Comparison of ENCODE assay signal across 8 mouse cellular contexts in the genomic region with DNA sequence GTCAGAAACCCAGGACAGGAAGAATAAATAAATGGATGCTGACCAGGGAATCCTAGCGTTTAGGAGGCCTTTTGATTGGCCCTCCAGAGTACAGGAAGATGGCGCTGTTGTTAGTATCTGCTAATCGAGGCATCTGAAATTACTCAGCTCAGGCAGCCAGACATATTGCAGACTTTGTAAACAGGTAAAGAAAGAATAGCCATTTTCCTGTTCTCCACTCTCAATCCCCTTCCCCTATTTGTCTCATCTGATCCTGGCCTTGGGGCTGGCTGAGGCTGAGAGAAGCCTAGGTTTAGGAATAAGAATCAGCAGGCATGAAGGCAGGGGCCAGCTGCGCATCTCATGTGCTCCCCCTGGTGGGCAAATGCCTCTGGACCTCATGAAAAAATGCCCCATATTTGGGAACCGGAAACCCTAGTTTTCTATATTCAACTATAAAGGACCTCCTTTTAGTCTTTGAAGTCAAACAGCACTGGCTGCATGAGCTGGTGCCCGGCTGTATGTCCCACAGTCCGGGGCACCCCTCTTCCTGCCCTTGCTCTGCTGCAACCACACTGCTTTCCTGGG. TPM values are rescaled to one million over a fixed set of nuclear protein-coding genes. Genes with fewer than 3 reads are reported as not detected.
DNase-seq lines count a peak whose midpoint lies in the region; ATAC-seq and TF ChIP-seq lines count a peak whose summit lies in the region.

No protein-coding gene starts in this region.

- intact Hi-C loops in heart, adult 2 months (cut with DNase I), result loop anchor here (1.0 to 5.0 kb wide), 3 partner anchors 77 to 181 kb away; no protein-coding TSS in a partner anchor

- H3K9me3 ChIP-seq in lung, embryonic 16.5 days (ENCODE audit: control insufficient read depth, low read length), result no peaks in the 10 kb centered on the region

- TF ChIP-seq CTCF in heart, adult 2 months (IDR thresholded peaks at IDR 0.05), result peak; percentile 95

- no peak overlapping the region for H3K4me2 ChIP-seq in lung, embryonic 16.5 days (ENCODE audit: low read depth, low read length)

- H3K4me1 ChIP-seq in heart, adult 2 months (ENCODE audit: control insufficient read depth, insufficient read depth, low read length), result peaks cover 10% of the 10 kb centered on the region
- peaks cover 17% of the 10 kb centered on the region for H3K4me1 ChIP-seq in lung, embryonic 16.5 days (replicated peaks; ENCODE audit: control insufficient read depth, insufficient read depth, low read length)

- peak; percentile 83 to 85 for DNase-seq in B cell, adult 2 months
- peak; percentile 69 for DNase-seq in R1 (ENCODE audit: low read depth, low spot score)
- DNase-seq in cerebellum, postnatal 14 days, result peak; percentile 81 to 86
- DNase-seq in heart, adult 2 months, result peak; percentile 76 to 86
- DNase-seq in kidney, postnatal 4 days, result peak; percentile 92 to 93
- DNase-seq in right cerebral cortex, postnatal 10 days (ENCODE audit: low spot score in 2 of 2), result peak; percentile 47 to 73
- DNase-seq in urinary bladder, postnatal 25 days (ENCODE audit: low spot score), result peak; percentile 83

- no peaks in the 10 kb centered on the region for H3K79me2 ChIP-seq in heart, adult 2 months (replicated peaks; ENCODE audit: control insufficient read depth, insufficient read depth, low read length)

- TF ChIP-seq EP300 in heart, adult 2 months (IDR thresholded peaks at IDR 0.05; ENCODE audit: insufficient read depth, low read depth, low read length), result peak; percentile 64; the same call in 1 of the 2 replicates

- no peaks in the 10 kb centered on the region for H3K27me3 ChIP-seq in heart, adult 2 months (ENCODE audit: control insufficient read depth, insufficient read depth, low read length)
- no peaks in the 10 kb centered on the region for H3K27me3 ChIP-seq in lung, embryonic 16.5 days (ENCODE audit: control insufficient read depth, insufficient read depth, low read depth, low read length)

- no peaks in the 10 kb centered on the region for H3K36me3 ChIP-seq in heart, adult 2 months (ENCODE audit: control insufficient read depth, insufficient read depth, low read length)
- H3K36me3 ChIP-seq in lung, embryonic 16.5 days (ENCODE audit: control insufficient read depth, insufficient read depth, low read length), result no peaks in the 10 kb centered on the region

- no peak overlapping the region for H3K9ac ChIP-seq in heart, adult 2 months (ENCODE audit: low read depth, low read length)
- no peak overlapping the region for H3K9ac ChIP-seq in lung, embryonic 16.5 days (ENCODE audit: low read length)

- TF ChIP-seq POLR2A in heart, adult 2 months (IDR thresholded peaks at IDR 0.05; ENCODE audit: insufficient read depth, low read depth, low read length), result no peak

- ATAC-seq in lung, embryonic 16.5 days (ENCODE audit: low read depth), result peak; percentile 46; the same call in 1 of the 2 replicates

- H3K4me3 ChIP-seq in heart, adult 2 months, result no peak overlapping the region
- no peak overlapping the region for H3K4me3 ChIP-seq in lung, embryonic 16.5 days (ENCODE audit: low read length)

- no peak overlapping the region for H3K27ac ChIP-seq in heart, adult 2 months
- H3K27ac ChIP-seq in lung, embryonic 16.5 days (ENCODE audit: low read length), result peak overlapping the region; percentile 39; the same call in 1 of the 2 replicates

- 30% methylated on average over 7 of the region's 7 CpGs for WGBS in heart, adult 2 months
- WGBS in lung, embryonic 16.5 days, result 26% methylated on average over 7 of the region's 7 CpGs

RNA-seq across cellular contexts. Expression of gene Smad5, which starts 44.8 kb away (rescaled TPM):
- 10 to 100 TPM; 29.7 to 30.3 TPM for total RNA-seq in heart, adult 2 months (2021)
- polyA plus RNA-seq in heart, adult 2 months (2012; rRNA removed), result 19.7 and 37.7 TPM in 2 replicates
- polyA plus RNA-seq in lung, embryonic 16.5 days (2015; fragmentation: Nextera tagmentation; extraction: Ambion mirVana), result 33.5 and 34.8 TPM in 2 replicates

RNA-seq across cellular contexts. Expression of gene Tgfbi, which starts 48.7 kb away (rescaled TPM):
- 10 to 100 TPM; 19.7 to 20.9 TPM for total RNA-seq in heart, adult 2 months (2021)
- 22.1 and 22.2 TPM in 2 replicates for polyA plus RNA-seq in heart, adult 2 months (2012; rRNA removed)
- 175 and 183 TPM in 2 replicates for polyA plus RNA-seq in lung, embryonic 16.5 days (2015; fragmentation: Nextera tagmentation; extraction: Ambion mirVana)
